Comparison of ENCODE assay signal across 9 mouse cellular contexts in the genomic region with DNA sequence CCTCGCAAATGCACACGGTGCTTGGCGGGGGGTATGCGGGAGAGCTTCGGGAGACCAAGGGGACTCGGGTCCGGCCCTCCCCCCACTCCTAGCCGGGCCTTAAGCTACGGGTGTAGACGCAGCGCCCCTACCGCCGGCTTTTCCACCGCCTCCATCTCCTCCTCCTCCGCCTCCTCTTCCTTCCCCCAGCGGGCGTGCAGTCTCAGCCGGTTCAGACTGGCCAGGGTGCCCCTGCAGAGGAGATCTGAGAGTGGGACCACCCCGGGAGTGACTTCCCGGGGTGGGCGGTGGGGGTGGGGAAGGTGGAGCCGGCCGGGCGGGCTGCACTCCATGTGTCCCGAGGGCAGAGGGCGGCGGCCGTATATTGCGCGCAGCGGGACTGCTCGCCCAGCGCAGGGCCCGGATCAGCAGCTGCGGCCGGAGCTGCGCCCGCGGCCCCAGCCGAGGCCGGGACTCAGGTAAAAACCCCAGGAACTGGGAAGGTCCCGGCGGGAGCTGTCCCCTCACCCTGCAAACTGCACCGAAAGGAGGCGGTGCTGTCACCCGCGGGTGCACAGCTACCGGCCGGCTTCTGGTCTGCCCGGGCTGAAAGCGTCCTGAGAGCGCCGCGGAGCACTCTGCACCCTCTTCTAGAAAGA. TPM values are rescaled to one million over a fixed set of nuclear protein-coding genes. Genes with fewer than 3 reads are reported as not detected.
DNase-seq lines count a peak whose midpoint lies in the region; ATAC-seq and TF ChIP-seq lines count a peak whose summit lies in the region.
"Had no signal": no experiment of that assay in that cellular context is flagged by ENCODE, and none has a peak within 500 bp of the region (broad histone marks: within the 10 kb centered on the region; RNA-seq: fewer than 3 reads in every experiment).

A gene (plus strand): TSS at position 180 of the 638 bp plus-strand sequence.

- no peak for TF ChIP-seq EP300 in liver, embryonic 14.5 days (IDR thresholded peaks at IDR 0.05; ENCODE audit: low read depth)

- no peak within 1 kb of the TSS for H3K27ac ChIP-seq in embryonic facial prominence, embryonic 12.5 days
- no peak within 1 kb of the TSS for H3K27ac ChIP-seq in heart, embryonic 11.5 days (ENCODE audit: low read depth, low read length)
- no peak within 1 kb of the TSS; the same call in 1 of the 2 replicates for H3K27ac ChIP-seq in kidney, embryonic 14.5 days (ENCODE audit: low read depth, low read length)
- H3K27ac ChIP-seq in liver, embryonic 14.5 days: no peak within 1 kb of the TSS

- peak within 1 kb of the TSS; percentile 55 for H3K4me3 ChIP-seq in embryonic facial prominence, embryonic 12.5 days
- H3K4me3 ChIP-seq in heart, embryonic 11.5 days (ENCODE audit: low read depth, low read length): peak within 1 kb of the TSS; percentile 66
- H3K4me3 ChIP-seq in kidney, embryonic 14.5 days (ENCODE audit: low read length): peak within 1 kb of the TSS; percentile 57
- H3K4me3 ChIP-seq in liver, embryonic 14.5 days (ENCODE audit: insufficient read depth in 1 of 2, low read depth in 2 of 2, low read length in 2 of 2): peak within 1 kb of the TSS; percentile 49 to 50

- peak within 1 kb of the TSS; percentile 63 for H3K9ac ChIP-seq in embryonic facial prominence, embryonic 12.5 days
- H3K9ac ChIP-seq in heart, embryonic 11.5 days (ENCODE audit: low read depth, low read length): peak within 1 kb of the TSS; percentile 74
- H3K9ac ChIP-seq in kidney, embryonic 14.5 days (ENCODE audit: low read depth, low read length): peak within 1 kb of the TSS; percentile 59
- H3K9ac ChIP-seq in liver, embryonic 14.5 days (replicated peaks): no peak within 1 kb of the TSS

- peak within 1 kb of the TSS; percentile 75 for H3K4me2 ChIP-seq in embryonic facial prominence, embryonic 12.5 days (replicated peaks)
- H3K4me2 ChIP-seq in heart, embryonic 11.5 days: peak within 1 kb of the TSS; percentile 95
- peak within 1 kb of the TSS; percentile 69 for H3K4me2 ChIP-seq in kidney, embryonic 14.5 days (replicated peaks; ENCODE audit: low read depth, low read length)
- H3K4me2 ChIP-seq in liver, embryonic 14.5 days (ENCODE audit: low read depth): peak within 1 kb of the TSS; percentile 63

- peak; percentile 32 for TF ChIP-seq CTCF in liver, embryonic 14.5 days (IDR thresholded peaks at IDR 0.05; ENCODE audit: low read depth)

- H3K4me1 ChIP-seq in embryonic facial prominence, embryonic 12.5 days: peaks cover 4% of the 10 kb centered on the region; the same call in 1 of the 2 replicates
- H3K4me1 ChIP-seq in heart, embryonic 11.5 days (ENCODE audit: control insufficient read depth, insufficient read depth, low read length): peaks cover 11% of the 10 kb centered on the region; the same call in 1 of the 2 replicates
- H3K4me1 ChIP-seq in kidney, embryonic 14.5 days (ENCODE audit: control insufficient read depth, insufficient read depth, low read length): peaks cover 12% of the 10 kb centered on the region; the same call in 1 of the 2 replicates
- H3K4me1 ChIP-seq in liver, embryonic 14.5 days (replicated peaks; ENCODE audit: control insufficient read depth in 2 of 2, insufficient read depth in 2 of 2, low read length in 1 of 2): 0 out of 4 replicates have a peak, but pooled peaks cover 0 to 1% of the 10 kb centered on the region in 2 experiments

- no peaks in the 10 kb centered on the region for H3K36me3 ChIP-seq in embryonic facial prominence, embryonic 12.5 days
- H3K36me3 ChIP-seq in heart, embryonic 11.5 days (ENCODE audit: control insufficient read depth, insufficient read depth, low read length): no peaks in the 10 kb centered on the region
- no peaks in the 10 kb centered on the region for H3K36me3 ChIP-seq in kidney, embryonic 14.5 days (ENCODE audit: control insufficient read depth, insufficient read depth, low read length)
- H3K36me3 ChIP-seq in liver, embryonic 14.5 days (replicated peaks; ENCODE audit: control insufficient read depth, insufficient read depth, low read depth): no peaks in the 10 kb centered on the region
- H3K36me3 ChIP-seq: G1E had no signal

- peak; percentile 35 to 64 for DNase-seq in urinary bladder, adult 18-20 months (ENCODE audit: low spot score in 2 of 2)
- no peak for DNase-seq in urinary bladder, postnatal 10 days (ENCODE audit: low spot score)
- DNase-seq in liver, embryonic 14.5 days (ENCODE audit: low read depth in 3 of 3, low spot score in 3 of 3): no peak
- peak; percentile 81 for DNase-seq in neural tube, embryonic 10.5 days (ENCODE audit: extremely low spot score, low spot score)
- DNase-seq in urinary bladder, postnatal 25 days (ENCODE audit: low spot score): peak; percentile 52

- H3K9me3 ChIP-seq in embryonic facial prominence, embryonic 12.5 days: no peaks in the 10 kb centered on the region
- H3K9me3 ChIP-seq in heart, embryonic 11.5 days (replicated peaks; ENCODE audit: control insufficient read depth, low read length): no peaks in the 10 kb centered on the region
- no peaks in the 10 kb centered on the region for H3K9me3 ChIP-seq in kidney, embryonic 14.5 days (ENCODE audit: control insufficient read depth, low read length)
- H3K9me3 ChIP-seq in liver, embryonic 14.5 days (ENCODE audit: control insufficient read depth, low read length): no peaks in the 10 kb centered on the region

- WGBS in embryonic facial prominence, embryonic 12.5 days: 0% methylated on average over 45 of the region's 54 CpGs
- WGBS in heart, embryonic 11.5 days (ENCODE audit: insufficient replicate concordance): under 1% methylated on average over 54 of the region's 54 CpGs
- WGBS in kidney, embryonic 14.5 days: under 1% methylated on average over 54 of the region's 54 CpGs
- WGBS in liver, embryonic 14.5 days (ENCODE audit: insufficient replicate concordance): under 1% methylated on average over 54 of the region's 54 CpGs

- ATAC-seq in embryonic facial prominence, embryonic 12.5 days (ENCODE audit: insufficient number of reproducible peaks, insufficient read depth, low FRiP score, low TSS enrichment): peak; percentile 93
- peak; percentile 82; the same call in 1 of the 2 replicates for ATAC-seq in heart, embryonic 11.5 days (replicated peaks; ENCODE audit: insufficient number of reproducible peaks, low FRiP score, low TSS enrichment)
- ATAC-seq in kidney, embryonic 14.5 days (ENCODE audit: low FRiP score, low TSS enrichment): peak; percentile 92
- ATAC-seq in liver, embryonic 14.5 days (ENCODE audit: insufficient read depth): no peak

- H3K27me3 ChIP-seq in embryonic facial prominence, embryonic 12.5 days: peaks cover 48% of the 10 kb centered on the region
- peaks cover 11% of the 10 kb centered on the region for H3K27me3 ChIP-seq in heart, embryonic 11.5 days (ENCODE audit: control insufficient read depth, insufficient read depth, low read length)
- H3K27me3 ChIP-seq in kidney, embryonic 14.5 days (ENCODE audit: control insufficient read depth, insufficient read depth, low read length): peaks cover 5% of the 10 kb centered on the region
- H3K27me3 ChIP-seq in liver, embryonic 14.5 days (ENCODE audit: control insufficient read depth, insufficient read depth, low read length): peaks cover 28% of the 10 kb centered on the region

RNA-seq across cellular contexts. Expression of the gene that starts here (rescaled TPM):
- polyA plus RNA-seq in embryonic facial prominence, embryonic 12.5 days (2016; fragmentation: Nextera tagmentation; extraction: Ambion mirVana): 1.4 and 1.9 TPM in 2 replicates
- polyA plus RNA-seq in heart, embryonic 11.5 days (2014; fragmentation: Nextera tagmentation; extraction: Ambion mirVana): 0.53 and 0.79 TPM in 2 replicates
- polyA plus RNA-seq in kidney, embryonic 14.5 days (2014; fragmentation: Nextera tagmentation; extraction: Ambion mirVana): 3.8 and 4.0 TPM in 2 replicates
- 0.26 and 0.27 TPM in 2 replicates for polyA plus RNA-seq in liver, embryonic 14.5 days (2012; rRNA removed)
- 0.28 and 0.39 TPM in 2 replicates for polyA plus RNA-seq in liver, embryonic 14.5 days (2014; fragmentation: Nextera tagmentation; extraction: Ambion mirVana)
- polyA plus RNA-seq: G1E had no signal

Comparison
In these comparisons a context has a peak if more than half of its experiments do, and no peak if none do; other contexts are left out.
1. DNase-seq: peak in urinary bladder, adult 18-20 months (2 of 2), neural tube, embryonic 10.5 days (single experiment) and urinary bladder, postnatal 25 days (single experiment); none in urinary bladder, postnatal 10 days (single experiment) and liver, embryonic 14.5 days (0 of 3).
2. Peak in ATAC-seq, H3K4me3 ChIP-seq, H3K9ac ChIP-seq and H3K4me2 ChIP-seq in heart, embryonic 11.5 days; RNA of the gene not detected or under 1 TPM.
3. Peak in every context shown above with its lines, with median percentiles within 50 percentile points of each other: H3K4me2 ChIP-seq and H3K4me3 ChIP-seq.